Mouse (Mus musculus): Measurements from ENCODE around the gene Stradb.

GRCm38 (mm10) chr1:58984586-58984985, 11.3 kb downstream of the Stradb start:
- TF ChIP-seq CTCF (IDR thresholded peaks at IDR 0.05; ENCODE audit: low read depth) (no peak), EP300 (optimal IDR thresholded peaks at IDR 0.05) (no peak)

Measured in stomach, postnatal 0 days (tissue).